Mouse (Mus musculus) heart, adult 2 months (tissue): Measurements from ENCODE around the gene Slc12a1.

Experiments
- CTCF ChIP-seq: fragments of 200-600 bp; IDR thresholded peaks from 2 replicates; pipeline ENCODE4 v1.8.1; 2022; ENCODE audit warnings: antibody characterized with exemption, mild to moderate bottlenecking, moderate library complexity
- EP300 ChIP-seq: fragments of 200-500 bp; IDR thresholded peaks from 2 replicates; pipeline ENCODE4 v1.6.1; 2011; ENCODE audit warnings: low read depth, low read length, control low read depth; ENCODE audit not compliant: insufficient read depth
- POLR2A ChIP-seq: fragments of 200-500 bp; IDR thresholded peaks from 2 replicates; pipeline ENCODE4 v1.6.1; 2011; ENCODE audit warnings: mild to moderate bottlenecking, low read depth, low read length, control low read depth; ENCODE audit not compliant: insufficient read depth

GRCm38 (mm10) chr2:125263056-125263455, 110.8 kb downstream of the Slc12a1 start:
- peak; percentile 64 for TF ChIP-seq CTCF
- TF ChIP-seq POLR2A, result no peak
- TF ChIP-seq EP300, result no peak
